Mouse (Mus musculus) CH12.LX (cell line): ENCODE data around the gene Ccng2.

ENCODE experiments used
- CTCF ChIP-seq, 2 experiments: IDR thresholded peaks in 1 of 2; conservative IDR thresholded peaks in 1 of 2; 2 replicates each; pipeline ENCODE4 v1.5.1; 2011 to 2012; ENCODE audit warnings: low read depth in 2 of 2, low read length in 2 of 2, improper control_type of control experiment in 1 of 2, inconsistent platforms in 1 of 2, mild to moderate bottlenecking in 1 of 2, moderate library complexity in 1 of 2
- EP300 ChIP-seq: IDR thresholded peaks from 2 replicates; pipeline ENCODE4 v1.6.1; 2011; ENCODE audit warnings: low read length, improper control_type of control experiment
- MYC ChIP-seq: IDR thresholded peaks from 2 replicates; pipeline ENCODE4 v1.6.1; 2011; ENCODE audit warnings: low read depth, mild to moderate bottlenecking, improper control_type of control experiment, low read length
- USF1 ChIP-seq: IDR thresholded peaks from 2 replicates; pipeline ENCODE4 v1.6.1; 2014; ENCODE audit warnings: low read depth, mild to moderate bottlenecking, inconsistent platforms, low read length, improper control_type of control experiment
- ZNF384 ChIP-seq: IDR thresholded peaks from 2 replicates; pipeline ENCODE4 v1.6.1; 2012; ENCODE audit warnings: low read depth, low read length, improper control_type of control experiment, inconsistent platforms

DNA sequence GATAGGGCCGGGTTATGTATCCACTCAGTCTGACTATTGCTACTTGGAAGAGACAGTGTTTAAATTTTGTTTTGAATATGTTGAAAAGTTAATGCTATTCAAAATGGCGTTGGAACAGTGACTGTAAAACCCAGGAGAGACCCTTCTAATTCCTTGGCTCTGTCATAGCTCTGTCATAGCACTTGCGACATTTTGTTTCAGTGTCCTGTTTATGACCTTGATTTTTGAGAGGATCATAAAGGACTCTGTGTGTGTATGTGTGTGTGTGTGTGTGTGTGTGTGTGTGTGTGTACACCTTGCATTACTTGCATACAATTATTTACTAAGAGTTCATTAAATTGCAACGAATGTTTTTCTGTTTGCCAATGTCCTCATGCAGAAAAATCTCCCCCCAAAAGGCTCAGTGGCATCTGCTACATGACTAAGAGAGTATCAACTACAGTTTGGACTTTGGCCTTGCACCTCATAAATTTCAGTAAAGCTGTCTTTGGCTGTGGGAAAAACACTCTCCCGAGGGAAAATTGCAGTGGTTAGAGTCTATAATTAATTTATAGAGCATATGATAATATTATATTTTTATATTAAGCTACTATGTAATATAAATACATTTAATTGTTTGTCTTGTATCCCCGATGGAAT lies 17.0 kb upstream of the Ccng2 start:
- TF ChIP-seq USF1 (no peak), ZNF384 (no peak), EP300 (no peak), MYC (no peak), CTCF (conservative IDR thresholded peaks at IDR 0.05 in 1 of 2, IDR thresholded peaks at IDR 0.05 in 1 of 2; ENCODE audit: low read depth in 2 of 2, low read length in 2 of 2) (no peak)
